Mouse (Mus musculus): ENCODE measurements around the gene Lztr1.

DNA sequence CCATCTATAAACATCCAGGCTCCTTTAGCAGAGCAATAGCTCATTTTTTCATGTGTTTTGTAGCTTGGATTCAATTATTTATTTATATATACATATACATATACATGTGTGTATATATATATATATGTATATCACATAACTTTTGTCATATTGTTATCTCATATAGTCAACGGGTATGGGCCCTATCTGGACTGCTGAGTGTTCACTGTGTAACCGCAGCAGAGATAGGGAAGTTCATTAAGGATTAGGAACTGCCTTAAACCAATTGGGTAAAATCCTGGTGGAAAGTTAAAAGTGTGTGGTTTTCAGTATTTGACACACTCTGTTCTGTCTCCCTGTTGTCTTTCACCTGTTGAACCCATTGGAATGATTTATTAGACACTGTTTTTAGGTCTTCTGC is 27.0 kb upstream of the Lztr1 start:
- TF ChIP-seq CTCF (IDR thresholded peaks at IDR 0.05; ENCODE audit: low read depth, low read length) = no peak
- no peak for TF ChIP-seq POLR2A (IDR thresholded peaks at IDR 0.05; ENCODE audit: insufficient read depth, low read length)

Measured in ES-Bruce4 (cell line).